Mouse (Mus musculus) midbrain, embryonic 10.5 days (tissue): Measurements from ENCODE around the gene Kdelr1. TPM values are rescaled to one million over a fixed set of nuclear protein-coding genes. Genes with fewer than 3 reads are reported as not detected.
A peak's percentile ranks its signal among the peaks of the same experiment; 100 is the strongest.

Experiments used
- DNase-seq: peaks from one replicate; pipeline ENCODE4 v3.0.0-alpha.2; 2017; ENCODE audit warnings: low spot score
- H3K27ac ChIP-seq: fragments of 300-500 bp; sonication (generic); replicated peaks from 2 replicates; pipeline ENCODE4 v1.5.1; 2016; ENCODE audit warnings: mild to moderate bottlenecking
- H3K27me3 ChIP-seq: fragments of 300-500 bp; sonication (generic); 2 replicates; pipeline ENCODE4 v1.6.1; 2016; ENCODE audit warnings: low read depth, mild to moderate bottlenecking; ENCODE audit not compliant: poor library complexity, severe bottlenecking
- H3K36me3 ChIP-seq: fragments of 300-500 bp; sonication (generic); 2 replicates; pipeline ENCODE4 v1.6.1; 2016; ENCODE audit warnings: mild to moderate bottlenecking, moderate library complexity
- H3K4me1 ChIP-seq: fragments of 300-500 bp; sonication (generic); 2 replicates; pipeline ENCODE4 v1.6.1; 2016
- H3K4me3 ChIP-seq: fragments of 300-500 bp; sonication (generic); 2 replicates; pipeline ENCODE4 v1.5.1; 2016; ENCODE audit warnings: mild to moderate bottlenecking, moderate library complexity
- H3K9me3 ChIP-seq: fragments of 300-500 bp; sonication (generic); replicated peaks from 2 replicates; pipeline ENCODE4 v1.6.1; 2016; ENCODE audit warnings: mild to moderate bottlenecking
- WGBS: fragments of 180-500 bp; shearing (Covaris S2); methylation state at CpG from one replicate; pipeline ENCODE4 v1.1.7; 2016; 5-methylcytosine and 5-hydroxymethylcytosine counted together
- polyA plus RNA-seq: library from polyadenylated mRNA; unstranded; fragments of >200 nt; fragmentation: Nextera tagmentation; extraction: Ambion mirVana; gene quantifications from 2 replicates; pipeline ENCODE4 v1.2.1, GENCODE M21; 2016

Gene Kdelr1
- polyA plus RNA-seq, 1 experiment from 2014 or later = 39.0 TPM

- 1% methylated on average over 30 of the region's 30 CpGs for WGBS
- H3K36me3 ChIP-seq = no peaks in the 10 kb centered on the region
- H3K4me3 ChIP-seq = peak overlapping the region; percentile 52
- peak overlapping the region; percentile 61; the same call in 1 of the 2 replicates for H3K27ac ChIP-seq
- peaks cover 84% of the 10 kb centered on the region for H3K27me3 ChIP-seq
- peak; percentile 58 for DNase-seq
- H3K4me1 ChIP-seq = peaks cover 50% of the 10 kb centered on the region
- H3K9me3 ChIP-seq = no peaks in the 10 kb centered on the region
These were observed 15.3 kb upstream of the Kdelr1 start for GRCm38 (mm10) chr7:45856950-45857901.

- no peak for DNase-seq
- H3K27me3 ChIP-seq = peaks cover 100% of the 10 kb centered on the region
- no peaks in the 10 kb centered on the region for H3K36me3 ChIP-seq
- H3K27ac ChIP-seq = 0 out of 2 replicates have a peak overlapping the region, but pooled peaks have one; percentile 13
- no peaks in the 10 kb centered on the region for H3K9me3 ChIP-seq
- 52% methylated on average over 4 of the region's 4 CpGs for WGBS
- peak overlapping the region; percentile 18; the same call in 1 of the 2 replicates for H3K4me3 ChIP-seq
- peaks cover 50% of the 10 kb centered on the region for H3K4me1 ChIP-seq
These were observed 13.6 kb upstream of the Kdelr1 start for GRCm38 (mm10) chr7:45859008-45859407.

DNA sequence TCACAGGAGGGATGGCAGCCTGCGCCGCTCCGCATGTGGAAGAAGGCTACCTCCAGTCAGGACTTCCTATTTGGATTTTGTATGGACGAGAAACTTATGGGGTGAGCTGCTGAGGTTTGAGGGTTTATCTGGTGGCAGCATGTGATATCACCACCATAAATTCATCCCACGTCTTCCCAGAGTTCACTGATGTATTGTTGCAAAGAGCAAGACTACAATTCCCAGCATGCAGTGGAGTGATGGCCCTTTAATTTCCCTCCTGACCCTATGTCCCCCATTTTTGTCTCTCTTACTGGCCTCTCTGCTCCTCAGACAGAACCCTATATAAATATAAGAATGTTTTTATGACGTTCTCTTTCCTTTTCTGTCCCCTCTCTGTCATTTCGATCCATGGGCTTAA lies 9.8 kb upstream of the Kdelr1 start:
- peaks cover 55% of the 10 kb centered on the region for H3K4me1 ChIP-seq
- no peaks in the 10 kb centered on the region for H3K9me3 ChIP-seq
- no peak overlapping the region for H3K4me3 ChIP-seq
- no peak for DNase-seq
- peaks cover 100% of the 10 kb centered on the region for H3K27me3 ChIP-seq
- H3K27ac ChIP-seq = no peak overlapping the region
- WGBS = 89% methylated on average over 7 of the region's 7 CpGs
- H3K36me3 ChIP-seq = no peaks in the 10 kb centered on the region

DNA sequence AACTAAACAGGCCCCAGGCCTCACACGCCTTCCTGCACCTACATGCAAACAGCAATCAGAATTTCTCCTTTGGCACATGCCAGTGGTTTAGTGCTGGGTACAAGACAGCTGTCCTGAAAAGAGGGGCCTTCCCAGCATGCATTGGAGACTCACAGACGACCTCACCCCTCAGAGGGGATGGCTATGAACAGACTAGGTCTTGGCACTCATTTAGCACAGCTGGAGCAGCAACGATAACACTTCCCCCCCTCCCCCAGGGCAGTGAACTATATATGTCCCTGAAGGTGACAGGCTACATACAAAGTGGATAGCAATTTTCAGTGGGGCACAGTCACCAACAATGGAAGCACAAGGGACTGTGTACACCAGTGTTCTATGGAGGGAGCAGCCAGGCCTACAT lies 8.1 kb upstream of the Kdelr1 start:
- no peak overlapping the region for H3K27ac ChIP-seq
- no peaks in the 10 kb centered on the region for H3K9me3 ChIP-seq
- H3K4me1 ChIP-seq = peaks cover 56% of the 10 kb centered on the region
- H3K27me3 ChIP-seq = peaks cover 100% of the 10 kb centered on the region
- H3K36me3 ChIP-seq = no peaks in the 10 kb centered on the region
- DNase-seq = no peak
- no peak overlapping the region for H3K4me3 ChIP-seq
- 75% methylated on average over 3 of the region's 3 CpGs for WGBS

GRCm38 (mm10) chr7:45865925-45866910 lies 6.4 kb upstream of the Kdelr1 start:
- Histone ChIP-seq H3K9me3 (no peaks in the 10 kb centered on the region), H3K4me1 (peaks cover 57% of the 10 kb centered on the region), H3K36me3 (no peaks in the 10 kb centered on the region), H3K4me3 (peak overlapping the region; percentile 71), H3K27me3 (peaks cover 100% of the 10 kb centered on the region), H3K27ac (peak overlapping the region; percentile 88)
- WGBS = under 1% methylated on average over 116 of the region's 117 CpGs
- DNase-seq = peak; percentile 92

GRCm38 (mm10) chr7:45867871-45868270 lies 4.7 kb upstream of the Kdelr1 start:
- Histone ChIP-seq H3K27me3 (peaks cover 95% of the 10 kb centered on the region), H3K36me3 (no peaks in the 10 kb centered on the region), H3K27ac (0 out of 2 replicates have a peak overlapping the region, but pooled peaks have one; percentile 0), H3K4me1 (peaks cover 52% of the 10 kb centered on the region), H3K9me3 (no peaks in the 10 kb centered on the region), H3K4me3 (peak overlapping the region; percentile 26; the same call in 1 of the 2 replicates)
- peak; percentile 44 for DNase-seq
- 11% methylated on average over 2 of the region's 2 CpGs for whole genome bisulfite sequencing

GRCm38 (mm10) chr7:45869107-45869670 lies 3.4 kb upstream of the Kdelr1 start:
- 24% methylated on average over 8 of the region's 8 CpGs for WGBS
- Histone ChIP-seq H3K4me1 (peaks cover 63% of the 10 kb centered on the region), H3K36me3 (peaks cover 4% of the 10 kb centered on the region), H3K4me3 (peak overlapping the region; percentile 49), H3K27ac (0 out of 2 replicates have a peak overlapping the region, but pooled peaks have one; percentile 24), H3K27me3 (peaks cover 82% of the 10 kb centered on the region), H3K9me3 (no peaks in the 10 kb centered on the region)
- no peak for DNase-seq

- WGBS = 4% methylated on average over 14 of the region's 14 CpGs
- Histone ChIP-seq H3K27me3 (peaks cover 76% of the 10 kb centered on the region), H3K27ac (0 out of 2 replicates have a peak overlapping the region, but pooled peaks have one; percentile 24), H3K4me3 (peak overlapping the region; percentile 49), H3K4me1 (peaks cover 68% of the 10 kb centered on the region), H3K36me3 (peaks cover 9% of the 10 kb centered on the region), H3K9me3 (no peaks in the 10 kb centered on the region)
- peak; percentile 31 for DNase-seq
These were observed 2.8 kb upstream of the Kdelr1 start for GRCm38 (mm10) chr7:45869787-45870186.

- Histone ChIP-seq H3K4me3 (peak overlapping the region; percentile 49), H3K27ac (peak overlapping the region; percentile 58), H3K4me1 (peaks cover 72% of the 10 kb centered on the region), H3K36me3 (peaks cover 16% of the 10 kb centered on the region), H3K9me3 (no peaks in the 10 kb centered on the region), H3K27me3 (peaks cover 69% of the 10 kb centered on the region)
- WGBS = 1% methylated on average over 30 of the region's 30 CpGs
- DNase-seq = peak; percentile 46
These were observed 2.1 kb upstream of the Kdelr1 start for GRCm38 (mm10) chr7:45870282-45871058.

GRCm38 (mm10) chr7:45873061-45873947 lies 732 bp downstream of the Kdelr1 start:
- Histone ChIP-seq H3K4me3 (peak overlapping the region; percentile 70), H3K4me1 (peaks cover 48% of the 10 kb centered on the region), H3K36me3 (peaks cover 44% of the 10 kb centered on the region), H3K9me3 (no peaks in the 10 kb centered on the region), H3K27me3 (peaks cover 41% of the 10 kb centered on the region), H3K27ac (peak overlapping the region; percentile 93)
- peak; percentile 63 for DNase-seq
- WGBS = 3% methylated on average over 28 of the region's 28 CpGs

DNA sequence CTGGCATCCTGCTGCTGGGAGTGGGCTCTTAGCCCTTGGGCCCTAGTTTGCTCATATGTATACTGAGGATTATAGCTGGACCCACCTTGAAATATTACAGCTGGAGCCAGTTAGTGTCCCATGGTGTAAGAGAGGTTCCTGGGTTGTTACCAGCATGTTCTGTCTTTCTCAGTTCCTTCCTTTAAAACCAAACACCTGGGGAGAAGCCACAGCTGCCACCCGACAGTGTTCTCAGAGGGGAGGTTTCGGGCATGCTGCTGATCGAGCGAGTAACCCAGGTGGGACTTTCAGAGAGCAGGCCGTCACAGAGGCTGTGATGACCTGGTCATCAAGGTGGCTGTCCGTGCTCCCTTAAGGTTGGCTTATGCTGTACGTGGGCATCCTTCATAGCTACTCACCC lies 4.3 kb downstream of the Kdelr1 start:
- H3K4me3 ChIP-seq = no peak overlapping the region
- no peaks in the 10 kb centered on the region for H3K9me3 ChIP-seq
- no peak overlapping the region for H3K27ac ChIP-seq
- 97% methylated on average over 7 of the region's 7 CpGs for WGBS
- peaks cover 5% of the 10 kb centered on the region for H3K27me3 ChIP-seq
- DNase-seq = no peak
- peaks cover 80% of the 10 kb centered on the region for H3K36me3 ChIP-seq
- H3K4me1 ChIP-seq = peaks cover 20% of the 10 kb centered on the region
